ENCODE assay signal across 16 mouse cellular contexts in the genomic region with DNA sequence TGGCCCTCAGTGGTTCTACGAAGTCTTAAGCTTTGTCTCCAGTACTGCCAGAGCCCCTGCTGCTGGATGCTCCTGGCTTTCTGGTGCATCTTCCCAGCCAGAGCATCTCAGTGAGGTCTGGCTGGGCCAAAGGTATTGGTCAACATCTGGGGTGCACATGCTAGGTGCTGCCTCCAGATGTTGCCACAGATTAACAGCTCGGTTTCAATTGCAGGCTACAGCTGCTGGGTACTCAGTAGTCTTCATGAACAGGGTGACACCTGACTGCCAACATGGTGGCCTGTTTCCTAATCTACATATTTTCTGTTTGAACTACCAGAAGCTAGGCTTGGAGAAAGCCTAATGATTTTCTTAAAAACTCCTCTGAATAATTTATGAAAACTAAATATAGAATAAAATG.
"Had no signal": no experiment of that assay in that cellular context is flagged by ENCODE, and none has a peak within 500 bp of the region (broad histone marks: within the 10 kb centered on the region; RNA-seq: fewer than 3 reads in every experiment).

No protein-coding gene starts in this region.

- DNase-seq: kidney, adult 8-10 months; kidney, postnatal 10 days; kidney, postnatal 36 days; layer of hippocampus, postnatal 36 days; lung, adult 18-20 months; lung, postnatal 10 days; lung, postnatal 36 days; thymus, adult 18-20 months; thymus, postnatal 36 days had no signal

- H3K36me3 ChIP-seq: kidney, embryonic 15.5 days; midbrain, embryonic 10.5 days; midbrain, embryonic 13.5 days had no signal

- H3K27ac ChIP-seq: kidney, embryonic 15.5 days; left cerebral cortex, adult 2 months; lung, embryonic 15.5 days; midbrain, embryonic 10.5 days; midbrain, embryonic 13.5 days had no signal

- H3K9me3 ChIP-seq: kidney, embryonic 15.5 days; lung, embryonic 15.5 days; megakaryocyte, embryonic 14.5 days; midbrain, embryonic 10.5 days; midbrain, embryonic 13.5 days had no signal

- H3K9ac ChIP-seq: kidney, embryonic 15.5 days; lung, embryonic 15.5 days; midbrain, embryonic 13.5 days had no signal

- H3K4me1 ChIP-seq: midbrain, embryonic 10.5 days; midbrain, embryonic 13.5 days had no signal

- H3K27me3 ChIP-seq: lung, embryonic 15.5 days; midbrain, embryonic 13.5 days had no signal

- ATAC-seq: midbrain, embryonic 13.5 days; midbrain, embryonic 16.5 days had no signal

- H3K4me3 ChIP-seq: kidney, embryonic 15.5 days; left cerebral cortex, adult 2 months; lung, embryonic 15.5 days; megakaryocyte, embryonic 14.5 days; midbrain, embryonic 10.5 days; midbrain, embryonic 13.5 days had no signal

- H3K4me2 ChIP-seq: kidney, embryonic 15.5 days; lung, embryonic 15.5 days; midbrain, embryonic 13.5 days had no signal
